Mouse (Mus musculus) hindbrain, embryonic 12.5 days (tissue): ENCODE measurements around the gene Rgs12. TPM values are rescaled to one million over a fixed set of nuclear protein-coding genes. Genes with fewer than 3 reads are reported as not detected.

Experiments used
- ATAC-seq: fragments of 200-750 bp; cut with Nextera tagmentation; 2 replicates; pipeline ENCODE4 v1.8.0; 2017; ENCODE audit warnings: moderate TSS enrichment; ENCODE audit not compliant: low FRiP score
- H3K27ac ChIP-seq: fragments of 300-500 bp; sonication (generic); 2 replicates; pipeline ENCODE4 v1.5.1; 2016; ENCODE audit warnings: mild to moderate bottlenecking
- H3K27me3 ChIP-seq: fragments of 300-500 bp; sonication (generic); 2 replicates; pipeline ENCODE4 v1.6.1; 2016; ENCODE audit warnings: mild to moderate bottlenecking
- H3K36me3 ChIP-seq: fragments of 300-500 bp; sonication (generic); 2 replicates; pipeline ENCODE4 v1.6.1; 2016; ENCODE audit warnings: mild to moderate bottlenecking
- H3K4me1 ChIP-seq: fragments of 300-500 bp; sonication (generic); 2 replicates; pipeline ENCODE4 v1.6.1; 2016
- H3K4me2 ChIP-seq: fragments of 300-500 bp; sonication (generic); replicated peaks from 2 replicates; pipeline ENCODE4 v1.6.1; 2016; ENCODE audit warnings: mild to moderate bottlenecking
- H3K4me3 ChIP-seq: fragments of 300-500 bp; sonication (generic); 2 replicates; pipeline ENCODE4 v1.5.1; 2016; ENCODE audit warnings: mild to moderate bottlenecking
- H3K9ac ChIP-seq: fragments of 300-500 bp; sonication (generic); 2 replicates; pipeline ENCODE4 v1.6.1; 2016; ENCODE audit warnings: mild to moderate bottlenecking, moderate library complexity
- H3K9me3 ChIP-seq: fragments of 300-500 bp; sonication (generic); replicated peaks from 2 replicates; pipeline ENCODE4 v1.6.1; 2016; ENCODE audit warnings: mild to moderate bottlenecking
- WGBS: fragments of 180-500 bp; shearing (Covaris S2); methylation state at CpG from one replicate; pipeline ENCODE4 v1.1.7; 2016; 5-methylcytosine and 5-hydroxymethylcytosine counted together
- microRNA-seq: library from miRNA; unstranded; fragments of <30 nt; microRNA quantifications from one replicate; pipeline ENCODE4, GENCODE M21; 2017
- polyA plus RNA-seq: library from polyadenylated mRNA; unstranded; fragments of >200 nt; fragmentation: Nextera tagmentation; extraction: Ambion mirVana; gene quantifications from 2 replicates; pipeline ENCODE4 v1.2.1, GENCODE M21; 2016

Rgs12 gene
- polyA plus RNA-seq, 1 experiment from 2014 or later = 65.3 TPM

GRCm38 (mm10) chr5:35076369-35076768, 127.1 kb downstream of the Rgs12 start:
- H3K27me3 ChIP-seq = peaks cover 23% of the 10 kb centered on the region
- H3K4me2 ChIP-seq = no peak overlapping the region
- no peak overlapping the region for H3K27ac ChIP-seq
- peaks cover 15% of the 10 kb centered on the region for H3K4me1 ChIP-seq
- ATAC-seq = no peak
- H3K9ac ChIP-seq = no peak overlapping the region
- 92% methylated on average over 1 of the region's 1 CpGs for WGBS
- H3K9me3 ChIP-seq = no peaks in the 10 kb centered on the region
- H3K36me3 ChIP-seq = no peaks in the 10 kb centered on the region
- no peak overlapping the region for H3K4me3 ChIP-seq

GRCm38 (mm10) chr5:35079101-35079500, 129.9 kb downstream of the Rgs12 start:
- no peak overlapping the region for H3K4me3 ChIP-seq
- H3K4me1 ChIP-seq = peaks cover 15% of the 10 kb centered on the region; the same call in 1 of the 2 replicates
- ATAC-seq = no peak
- H3K9me3 ChIP-seq = no peaks in the 10 kb centered on the region
- 27% methylated on average over 18 of the region's 18 CpGs for WGBS
- peaks cover 23% of the 10 kb centered on the region for H3K27me3 ChIP-seq
- no peak overlapping the region for H3K9ac ChIP-seq
- H3K4me2 ChIP-seq = 0 out of 2 replicates have a peak overlapping the region, but pooled peaks have one; percentile 15
- no peak overlapping the region for H3K27ac ChIP-seq
- no peaks in the 10 kb centered on the region for H3K36me3 ChIP-seq

GRCm38 (mm10) chr5:35084913-35085312, 135.7 kb downstream of the Rgs12 start:
- peaks cover 5% of the 10 kb centered on the region; the same call in 1 of the 2 replicates for H3K4me1 ChIP-seq
- no peak for ATAC-seq
- no peak overlapping the region for H3K4me3 ChIP-seq
- H3K36me3 ChIP-seq = no peaks in the 10 kb centered on the region
- no peak overlapping the region for H3K9ac ChIP-seq
- no peak overlapping the region for H3K4me2 ChIP-seq
- no peak overlapping the region for H3K27ac ChIP-seq
- H3K9me3 ChIP-seq = no peaks in the 10 kb centered on the region
- 76% methylated on average over 3 of the region's 3 CpGs for WGBS
- H3K27me3 ChIP-seq = peaks cover 6% of the 10 kb centered on the region

- Histone ChIP-seq H3K9me3 (no peaks in the 10 kb centered on the region), H3K4me1 (no peaks in the 10 kb centered on the region), H3K27me3 (no peaks in the 10 kb centered on the region; the same call in 1 of the 2 replicates), H3K9ac (no peak overlapping the region), H3K4me2 (no peak overlapping the region), H3K27ac (no peak overlapping the region), H3K4me3 (no peak overlapping the region), H3K36me3 (peaks cover 26% of the 10 kb centered on the region)
- no peak for ATAC-seq
- WGBS = 69% methylated on average over 9 of the region's 9 CpGs
Measured at GRCm38 (mm10) chr5:35088785-35089613, 139.8 kb downstream of the Rgs12 start.

Small RNA genes within 50 kb of the gene (microRNA-seq; reads per million reads assigned to microRNA genes)
- gene Mir3097 = 12.5 reads per million, percentile 23 among the genes with 10 or more reads in this experiment

Other genes with a start within 250 kb of the Rgs12 start
- gene Htt, start 187.7 kb upstream of the Rgs12 start, polyA plus RNA-seq = 19.0 and 20.3 TPM in 2 replicates
- 1.6 TPM in 2 replicates for gene Msantd1, start 41.4 kb upstream of the Rgs12 start, polyA plus RNA-seq
- gene Hgfac, start 92.1 kb downstream of the Rgs12 start, polyA plus RNA-seq = 0.43 and 0.68 TPM in 2 replicates
- gene Dok7, start 107.3 kb downstream of the Rgs12 start, polyA plus RNA-seq = 1.5 and 1.7 TPM in 2 replicates
- gene Lrpap1, start 156.3 kb downstream of the Rgs12 start, polyA plus RNA-seq = 115 and 129 TPM in 2 replicates